Mouse (Mus musculus): Measurements from ENCODE around the gene Nup98.

The Nup98 gene

DNA sequence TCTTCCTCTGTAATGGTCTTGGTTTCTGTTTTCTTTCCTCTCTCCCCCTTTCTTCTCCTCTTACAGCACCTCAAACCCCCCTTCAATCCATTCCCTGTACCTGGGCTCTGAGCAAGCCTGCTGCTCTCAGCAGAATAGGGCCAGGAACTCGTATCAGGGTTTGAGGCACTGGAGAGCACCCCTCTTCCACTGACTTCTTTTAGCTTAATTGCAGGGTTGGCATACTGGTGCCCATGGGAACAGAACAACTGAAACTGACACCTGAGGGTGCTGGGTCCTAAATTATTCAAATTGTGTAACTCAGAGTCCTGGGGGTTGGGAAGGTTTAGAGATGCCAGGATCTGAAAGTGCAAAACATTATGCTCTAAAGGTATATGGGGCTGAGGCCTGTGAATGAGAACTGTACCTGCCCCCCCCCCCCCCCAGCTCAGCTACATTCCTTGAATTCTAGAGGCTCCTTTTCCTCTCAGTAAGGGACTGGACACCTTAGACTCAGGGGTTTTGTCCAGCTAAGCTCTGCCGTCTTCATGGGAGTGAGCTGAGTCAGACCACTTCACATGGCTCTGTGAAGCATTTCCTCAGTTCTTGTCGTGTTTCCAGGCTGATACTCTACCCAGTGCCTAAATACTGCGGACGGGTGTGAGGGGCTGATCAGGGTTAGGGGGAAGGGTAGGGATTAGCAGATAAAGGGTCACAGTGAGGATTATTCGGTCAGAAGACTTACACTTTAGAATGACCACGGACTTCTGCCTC, 93.2 kb downstream of the Nup98 start, which contains the start of gene Chrna10:
Chrna10 (minus strand) TSS at position 250 of the 753 bp plus-strand sequence.
- DNase-seq (ENCODE audit: low read depth), result no peak

DNA sequence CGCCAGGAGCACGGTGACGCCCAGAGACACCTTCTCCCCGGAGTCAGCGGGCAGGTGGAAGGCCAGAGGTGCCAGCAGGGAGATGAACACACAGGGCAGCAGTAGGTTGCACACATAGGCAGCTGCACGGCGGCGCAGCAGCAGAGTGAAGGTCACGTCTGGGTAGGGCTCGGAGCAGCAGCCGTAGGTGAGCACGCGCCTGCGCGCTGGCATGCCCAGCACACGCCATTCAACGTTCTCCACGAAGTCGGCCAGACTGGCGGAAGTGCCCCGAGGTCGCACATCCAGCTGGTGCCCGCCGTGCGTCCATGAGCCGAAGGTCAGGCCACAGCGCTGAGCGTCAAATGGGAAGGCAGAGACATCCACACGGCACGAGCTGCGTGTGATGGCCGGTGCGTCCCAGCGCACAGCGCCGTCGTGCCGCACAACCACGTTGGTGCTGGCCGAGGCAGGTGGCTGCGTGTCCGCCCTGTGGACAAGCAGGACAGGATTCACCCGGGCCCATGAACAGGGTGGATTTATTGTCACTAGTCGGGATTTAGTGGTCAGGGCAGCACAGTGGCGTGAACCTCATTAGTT, 96.7 kb downstream of the Nup98 start:
- DNase-seq (ENCODE audit: low read depth), result no peak

- DNase-seq (ENCODE audit: low read depth), result no peak
These were observed 100.2 kb downstream of the Nup98 start for GRCm38 (mm10) chr7:102109746-102110145.

DNA sequence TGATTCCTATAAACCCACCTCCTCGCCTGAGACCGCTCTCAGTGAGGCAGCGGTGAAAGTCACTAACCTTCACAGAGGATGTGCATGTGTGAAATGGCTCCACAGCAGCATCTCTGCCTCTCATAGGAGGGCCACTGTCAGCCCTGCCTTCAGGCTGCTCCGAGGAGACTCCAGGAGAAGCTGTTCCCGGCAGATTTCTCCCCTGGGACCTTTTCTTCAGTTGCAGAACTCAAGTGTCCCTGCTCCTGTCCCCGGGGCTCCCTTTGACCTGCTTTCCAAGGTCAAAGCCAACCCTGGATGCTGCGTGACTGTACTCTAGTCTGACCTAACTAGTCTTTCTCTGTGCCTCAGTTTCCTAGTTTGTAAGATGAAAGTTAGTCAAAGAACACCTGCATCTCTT, 100.8 kb downstream of the Nup98 start, which contains the start of gene Art5:
Art5 (minus strand) TSS at position 319 of the 400 bp plus-strand sequence.
- DNase-seq (ENCODE audit: low read depth), result no peak

- DNase-seq (ENCODE audit: low read depth), result no peak
These were observed 101.8 kb downstream of the Nup98 start for GRCm38 (mm10) chr7:102108206-102108605.

- no peak for DNase-seq (ENCODE audit: low read depth)
These were observed 103.3 kb downstream of the Nup98 start for GRCm38 (mm10) chr7:102106700-102107141.

DNA sequence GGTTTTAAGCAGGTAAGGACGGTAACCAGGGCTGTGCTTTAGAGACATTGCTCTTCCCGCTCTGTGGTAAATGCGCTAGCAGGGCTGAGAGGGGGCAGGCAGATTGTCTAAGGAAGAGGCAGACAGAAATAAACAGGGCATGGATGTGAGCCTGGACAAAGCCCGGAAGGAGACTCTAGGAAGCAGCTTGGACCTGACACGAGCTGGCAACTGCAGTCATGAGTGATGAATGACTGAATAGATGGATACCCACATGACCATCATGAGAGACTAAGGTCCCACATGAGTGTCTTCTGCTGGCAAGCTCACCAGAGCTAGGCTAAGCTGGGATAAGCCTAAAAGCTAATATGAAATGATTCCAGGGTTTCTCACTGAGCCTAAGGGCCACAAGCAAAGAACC, 105.8 kb downstream of the Nup98 start:
- no peak for DNase-seq (ENCODE audit: low read depth)

GRCm38 (mm10) chr7:102103555-102103954, 106.4 kb downstream of the Nup98 start:
- DNase-seq (ENCODE audit: low read depth), result peak; percentile 48

- DNase-seq (ENCODE audit: low read depth), result no peak
These were observed 107.3 kb downstream of the Nup98 start for GRCm38 (mm10) chr7:102102696-102103095.

- no peak for DNase-seq (ENCODE audit: low read depth)
These were observed 107.7 kb downstream of the Nup98 start for GRCm38 (mm10) chr7:102102241-102102640.

DNA sequence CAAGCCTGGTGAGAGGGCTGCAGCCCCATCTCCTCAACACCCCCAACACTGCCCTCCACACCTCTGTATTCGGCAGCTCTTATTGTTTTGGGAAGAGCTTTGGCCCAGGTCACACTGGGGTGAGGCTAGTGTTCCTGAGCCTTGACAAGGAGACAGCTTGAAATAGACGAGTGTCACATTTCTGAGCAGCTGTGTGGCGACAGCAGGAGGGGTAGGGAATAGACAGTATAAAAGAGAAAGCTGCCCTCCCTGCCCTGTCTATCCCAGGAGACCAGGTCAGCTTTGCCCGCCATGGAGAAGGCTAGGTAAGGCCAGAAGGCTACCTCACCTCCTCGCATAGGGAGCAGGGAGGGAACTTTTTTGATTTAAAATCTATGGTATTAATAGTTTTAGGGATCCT, 108.5 kb downstream of the Nup98 start, which contains the start of gene Art1:
Art1 (plus strand) TSS at position 257 of the 400 bp plus-strand sequence.
- DNase-seq (ENCODE audit: low read depth), result no peak

GRCm38 (mm10) chr7:102100868-102101267, 109.1 kb downstream of the Nup98 start:
- DNase-seq (ENCODE audit: low read depth), result no peak

DNA sequence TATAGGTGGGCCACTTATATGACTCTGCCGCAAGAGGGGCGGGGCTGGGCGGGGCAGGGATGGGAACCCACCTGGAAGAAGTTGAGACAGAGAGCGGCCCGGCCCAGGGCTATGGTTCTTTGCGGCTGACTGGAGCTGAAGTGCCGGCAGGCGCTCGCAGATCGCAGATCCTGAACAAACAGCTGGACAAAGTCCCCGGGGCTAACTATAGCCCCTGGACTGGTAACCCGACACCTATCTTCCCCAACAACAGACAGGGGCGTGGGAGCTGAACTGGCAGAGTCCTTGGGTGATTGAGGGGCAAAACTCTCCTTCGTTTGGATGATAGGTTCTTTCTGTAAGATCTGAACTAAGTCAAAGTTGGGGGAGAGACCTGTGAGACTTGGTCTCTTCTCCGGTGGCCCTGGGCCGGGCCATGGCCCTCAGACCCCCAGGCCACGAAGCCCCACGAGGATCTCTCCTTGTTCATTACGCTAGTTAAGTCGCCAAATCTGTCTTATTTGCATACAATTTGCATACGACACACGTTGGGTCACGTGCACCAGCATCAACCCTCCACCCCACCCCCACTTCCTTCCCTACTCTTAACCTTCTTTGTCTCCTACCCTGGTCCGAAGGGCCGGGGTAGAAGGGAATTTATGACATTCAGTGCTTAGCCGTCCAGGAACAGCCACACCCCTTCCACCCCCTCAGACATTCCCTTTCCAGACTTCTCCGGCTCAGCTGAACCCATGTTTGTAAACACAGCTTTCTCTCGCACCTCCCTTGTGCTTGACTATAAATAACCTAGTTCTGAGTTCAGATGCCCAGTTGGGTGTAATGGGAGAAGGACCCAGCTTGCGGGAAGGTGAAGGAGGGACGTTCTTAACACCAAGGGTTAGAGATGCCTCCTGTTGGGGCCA, 110.0 kb downstream of the Nup98 start:
- peak; percentile 50 for DNase-seq (ENCODE audit: low read depth)

DNA sequence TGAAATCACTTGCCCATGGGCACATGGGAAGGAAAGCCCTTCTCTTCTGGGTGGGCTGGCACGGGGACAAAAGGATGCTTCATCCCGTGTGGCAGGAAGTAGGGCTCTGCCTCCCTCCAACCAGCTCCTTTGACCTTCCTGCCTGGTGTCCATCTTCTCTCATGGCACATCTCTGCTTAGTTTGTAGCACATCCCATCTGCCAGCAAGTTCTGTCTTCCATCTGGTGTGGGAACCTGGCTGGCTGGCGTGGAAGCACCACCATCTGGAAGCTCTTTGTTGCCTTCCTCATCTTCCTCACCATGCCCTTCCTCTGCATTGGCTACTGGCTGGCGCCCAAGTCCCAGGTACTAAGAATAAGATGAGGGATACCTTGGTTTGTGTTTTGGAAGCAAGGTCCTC, 122.6 kb downstream of the Nup98 start:
- no peak for DNase-seq (ENCODE audit: low read depth)

DNA sequence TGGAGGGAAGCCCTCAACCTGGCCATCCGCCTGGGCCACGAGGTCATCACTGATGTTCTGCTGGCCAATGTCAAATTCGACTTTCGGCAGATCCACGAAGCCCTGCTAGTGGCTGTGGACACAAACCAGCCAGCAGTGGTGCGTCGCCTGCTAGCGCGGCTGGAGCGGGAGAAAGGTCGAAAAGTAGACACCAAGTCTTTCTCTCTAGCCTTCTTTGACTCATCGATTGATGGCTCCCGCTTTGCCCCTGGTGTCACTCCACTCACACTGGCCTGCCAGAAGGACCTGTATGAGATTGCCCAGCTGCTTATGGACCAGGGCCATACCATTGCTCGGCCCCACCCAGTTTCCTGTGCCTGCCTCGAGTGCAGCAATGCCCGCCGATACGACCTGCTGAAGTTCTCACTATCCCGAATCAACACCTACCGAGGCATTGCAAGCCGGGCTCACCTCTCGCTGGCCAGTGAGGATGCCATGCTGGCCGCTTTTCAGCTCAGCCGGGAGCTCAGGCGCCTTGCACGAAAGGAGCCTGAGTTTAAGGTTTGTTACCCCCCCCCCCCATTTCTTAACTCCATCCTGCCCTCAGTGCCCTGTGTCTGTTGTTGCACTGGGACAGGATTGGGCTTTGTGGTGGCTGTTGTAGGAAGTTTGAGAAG, 125.8 kb downstream of the Nup98 start:
- no peak for DNase-seq (ENCODE audit: low read depth)

DNA sequence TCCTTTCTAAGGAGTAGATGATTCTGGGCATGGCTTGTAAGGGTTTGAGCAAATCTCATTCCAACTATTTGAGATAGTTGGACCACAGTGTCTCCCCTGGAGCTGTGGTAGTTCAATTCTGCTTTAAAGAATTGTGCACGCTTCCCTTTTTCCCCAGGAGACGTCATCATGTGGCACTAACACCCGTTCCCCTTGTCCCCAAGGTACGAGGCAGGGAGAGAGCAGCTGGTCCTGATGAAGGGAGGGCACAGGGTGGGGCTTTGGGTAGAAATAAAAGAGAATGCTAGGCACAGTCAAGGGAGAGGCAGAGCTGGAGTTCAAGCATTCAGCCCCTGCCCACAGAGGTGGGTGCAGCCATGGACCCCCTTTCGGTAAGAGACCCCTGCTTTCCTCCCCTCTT, 127.2 kb downstream of the Nup98 start, which contains the start of gene Trpc2:
Trpc2 (plus strand) TSS at position 301 of the 400 bp plus-strand sequence.
- no peak for DNase-seq (ENCODE audit: low read depth)

- DNase-seq (ENCODE audit: low read depth), result no peak
These were observed 128.2 kb downstream of the Nup98 start for GRCm38 (mm10) chr7:102081784-102082183.

DNA sequence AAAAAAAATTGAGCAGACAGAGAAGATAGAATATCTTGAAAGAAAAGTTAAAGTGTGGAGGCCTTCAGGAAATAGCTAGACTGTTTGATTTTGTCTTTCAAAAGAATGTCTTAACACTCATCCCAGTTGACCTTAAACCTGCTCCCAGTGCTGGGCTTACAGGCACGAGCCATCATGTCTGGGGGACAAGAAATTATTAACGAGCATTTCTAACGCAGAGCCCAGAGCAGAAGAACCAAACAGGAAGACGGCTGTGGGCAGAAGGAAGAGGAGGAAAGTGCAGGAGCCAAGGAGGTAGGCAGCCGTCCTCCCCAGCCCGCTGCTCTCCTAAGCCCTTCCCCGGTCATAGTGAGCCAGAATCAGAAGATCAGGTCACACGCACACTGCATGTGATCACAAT, 129.7 kb downstream of the Nup98 start:
- DNase-seq (ENCODE audit: low read depth), result no peak

GRCm38 (mm10) chr7:102078517-102078916, 131.5 kb downstream of the Nup98 start:
- no peak for DNase-seq (ENCODE audit: low read depth)

- peak; percentile 46 for DNase-seq (ENCODE audit: low read depth)
These were observed 133.2 kb downstream of the Nup98 start for GRCm38 (mm10) chr7:102076714-102077296.

Data from c-Kit-positive CD71-positive TER-119-negative erythroid progenitor cells, embryonic 14.5 days (primary cell).